In the genomic region with DNA sequence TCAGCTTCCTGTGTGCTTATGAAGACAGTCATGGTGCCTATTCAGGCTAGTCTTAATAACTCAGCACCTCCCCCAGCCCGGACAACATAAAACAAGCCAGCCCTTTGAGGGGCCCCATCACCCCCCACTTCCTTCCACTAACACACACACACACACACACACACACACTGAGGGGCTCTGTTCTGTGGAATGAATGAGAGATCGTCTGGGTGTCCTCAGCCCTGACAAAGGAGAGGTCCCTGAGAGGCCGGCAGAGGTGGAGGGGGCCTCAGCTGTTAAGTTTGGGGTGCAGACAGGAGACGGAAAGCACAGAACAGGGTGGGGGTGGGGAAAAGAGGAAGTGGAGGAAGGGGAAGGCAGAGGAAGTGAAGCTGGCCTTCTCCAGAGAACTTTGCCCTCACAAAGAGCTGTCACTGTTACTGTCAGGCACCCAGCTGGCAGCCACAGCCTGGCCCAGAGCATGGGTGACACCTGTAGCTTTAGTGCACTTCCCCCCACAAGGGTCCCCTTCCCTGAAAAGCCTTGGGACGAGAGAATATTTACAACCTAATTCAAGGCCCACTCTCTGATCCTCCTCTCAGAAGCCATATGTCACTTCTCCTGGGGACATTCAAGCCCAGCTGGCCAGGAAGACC, we compare ENCODE assay signal across 8 mouse cellular contexts. TPM values are rescaled to one million over a fixed set of nuclear protein-coding genes. Genes with fewer than 3 reads are reported as not detected.
A peak's percentile ranks its signal among the peaks of the same experiment; 100 is the strongest.
DNase-seq lines count a peak whose midpoint lies in the region; ATAC-seq and TF ChIP-seq lines count a peak whose summit lies in the region.

No protein-coding gene starts in this region.

- no peaks in the 10 kb centered on the region for H3K9me3 ChIP-seq in heart, embryonic 10.5 days
- no peaks in the 10 kb centered on the region for H3K9me3 ChIP-seq in intestine, embryonic 15.5 days
- H3K9me3 ChIP-seq in liver, postnatal 0 days (ENCODE audit: low read length), result no peaks in the 10 kb centered on the region

- TF ChIP-seq CTCF in embryonic fibroblast, embryonic 13.5 days (IDR thresholded peaks at IDR 0.05; ENCODE audit: borderline replicate concordance, insufficient read depth, low read length), result no peak
- no peak for TF ChIP-seq CTCF in liver, postnatal 0 days (IDR thresholded peaks at IDR 0.05; ENCODE audit: low read depth)
- no peak for TF ChIP-seq CTCF in olfactory bulb, adult 2 months (IDR thresholded peaks at IDR 0.05; ENCODE audit: insufficient read depth, low read depth, low read length)

- peaks cover 23% of the 10 kb centered on the region for H3K36me3 ChIP-seq in heart, embryonic 10.5 days
- H3K36me3 ChIP-seq in intestine, embryonic 15.5 days, result peaks cover 14% of the 10 kb centered on the region
- H3K36me3 ChIP-seq in liver, postnatal 0 days (replicated peaks; ENCODE audit: insufficient read depth, low read length), result peaks cover 14% of the 10 kb centered on the region

- H3K4me3 ChIP-seq in heart, embryonic 10.5 days, result peak overlapping the region; percentile 28
- no peak overlapping the region for H3K4me3 ChIP-seq in embryonic fibroblast, embryonic 13.5 days (ENCODE audit: insufficient read depth, low read length)
- peak overlapping the region; percentile 11; the same call in 1 of the 2 replicates for H3K4me3 ChIP-seq in intestine, embryonic 15.5 days (replicated peaks)
- H3K4me3 ChIP-seq in liver, postnatal 0 days (ENCODE audit: low read depth, low read length), result 0 out of 2 replicates have a peak overlapping the region, but pooled peaks have one; percentile 28
- no peak overlapping the region for H3K4me3 ChIP-seq in olfactory bulb, adult 2 months (ENCODE audit: insufficient read depth, low read depth, low read length)

- DNase-seq in heart, embryonic 10.5 days (ENCODE audit: low spot score), result no peak
- DNase-seq in heart, adult 8-10 months (ENCODE audit: low spot score), result no peak
- DNase-seq in liver, postnatal 0 days, result peak; percentile 67
- DNase-seq in right cerebral cortex, postnatal 4 days, result no peak
- no peak for DNase-seq in ovary, postnatal 14 days (ENCODE audit: low spot score)

- H3K27me3 ChIP-seq in heart, embryonic 10.5 days (ENCODE audit: insufficient read depth, poor library complexity, severe bottlenecking), result peaks cover 7% of the 10 kb centered on the region
- no peaks in the 10 kb centered on the region for H3K27me3 ChIP-seq in intestine, embryonic 15.5 days (replicated peaks)
- H3K27me3 ChIP-seq in liver, postnatal 0 days (ENCODE audit: insufficient read depth, low read length), result no peaks in the 10 kb centered on the region

- H3K27ac ChIP-seq in heart, embryonic 10.5 days, result peak overlapping the region; percentile 99
- H3K27ac ChIP-seq in embryonic fibroblast, embryonic 13.5 days (ENCODE audit: insufficient read depth, low read length), result peak overlapping the region; percentile 92
- H3K27ac ChIP-seq in intestine, embryonic 15.5 days, result peak overlapping the region; percentile 100
- H3K27ac ChIP-seq in liver, postnatal 0 days (ENCODE audit: low read depth), result peak overlapping the region; percentile 99
- H3K27ac ChIP-seq in olfactory bulb, adult 2 months (ENCODE audit: insufficient read depth, low read depth, low read length), result 0 out of 2 replicates have a peak overlapping the region, but pooled peaks have one; percentile 7

- H3K4me2 ChIP-seq in intestine, embryonic 15.5 days (replicated peaks), result peak overlapping the region; percentile 72
- H3K4me2 ChIP-seq in liver, postnatal 0 days (ENCODE audit: low read depth, low read length), result peak overlapping the region; percentile 76

- ATAC-seq in intestine, embryonic 15.5 days, result peak; percentile 21
- peak; percentile 2; the same call in 1 of the 2 replicates for ATAC-seq in liver, postnatal 0 days

- H3K9ac ChIP-seq in intestine, embryonic 15.5 days, result peak overlapping the region; percentile 34
- peak overlapping the region; percentile 100 for H3K9ac ChIP-seq in liver, postnatal 0 days (replicated peaks)

- 30% methylated on average over 5 of the region's 5 CpGs for WGBS in heart, embryonic 10.5 days
- 13% methylated on average over 5 of the region's 5 CpGs for WGBS in intestine, embryonic 15.5 days
- WGBS in liver, postnatal 0 days (ENCODE audit: insufficient replicate concordance), result 8% methylated on average over 5 of the region's 5 CpGs
- WGBS in olfactory bulb, adult 2 months, result 54% methylated on average over 5 of the region's 5 CpGs

- peaks cover 53% of the 10 kb centered on the region for H3K4me1 ChIP-seq in heart, embryonic 10.5 days
- H3K4me1 ChIP-seq in embryonic fibroblast, embryonic 13.5 days (ENCODE audit: control insufficient read depth, insufficient read depth, low read length), result peaks cover 17% of the 10 kb centered on the region
- peaks cover 49% of the 10 kb centered on the region for H3K4me1 ChIP-seq in intestine, embryonic 15.5 days (replicated peaks)
- peaks cover 61% of the 10 kb centered on the region for H3K4me1 ChIP-seq in liver, postnatal 0 days (ENCODE audit: insufficient read depth)
- H3K4me1 ChIP-seq in olfactory bulb, adult 2 months (ENCODE audit: control insufficient read depth, insufficient read depth, low read length), result peaks cover 23% of the 10 kb centered on the region

- TF ChIP-seq EP300 in liver, postnatal 0 days (IDR thresholded peaks at IDR 0.05; ENCODE audit: low read depth), result no peak; the same call in 1 of the 2 replicates

- TF ChIP-seq POLR2A in embryonic fibroblast, embryonic 13.5 days (IDR thresholded peaks at IDR 0.05; ENCODE audit: low read depth, low read length), result no peak
- no peak for TF ChIP-seq POLR2A in olfactory bulb, adult 2 months (IDR thresholded peaks at IDR 0.05; ENCODE audit: insufficient read depth, low read depth, low read length)

RNA-seq across cellular contexts. Expression of gene Actb, which starts 2.5 kb away (rescaled TPM):
- polyA plus RNA-seq in heart, embryonic 10.5 days (2016; fragmentation: Nextera tagmentation; extraction: Ambion mirVana), result 6,505 and 8,921 TPM in 2 replicates
- total RNA-seq in heart, adult 8-10 months (2022), result 100 to 1,000 TPM; 461 to 845 (median 654) TPM
- 7,994 and 9,776 TPM in 2 replicates for polyA plus RNA-seq in embryonic fibroblast, embryonic 13.5 days (2011; ENCODE audit: insufficient read length, low read depth, missing spikeins)
- polyA plus RNA-seq in intestine, embryonic 15.5 days (2015; fragmentation: Nextera tagmentation; extraction: Ambion mirVana), result 14,579 and 17,104 TPM in 2 replicates
- 6,710 and 7,738 TPM in 2 replicates for polyA plus RNA-seq in liver, postnatal 0 days (2015; fragmentation: Nextera tagmentation; extraction: Ambion mirVana)
- polyA plus RNA-seq in olfactory bulb, adult 2 months (2012; ENCODE audit: insufficient read depth, insufficient read length, low replicate concordance, missing spikeins), result 1,129 and 2,319 TPM in 2 replicates

RNA-seq across cellular contexts. Expression of gene Fbxl18, which starts 13.8 kb away (rescaled TPM):
- 13.4 and 14.6 TPM in 2 replicates for polyA plus RNA-seq in heart, embryonic 10.5 days (2016; fragmentation: Nextera tagmentation; extraction: Ambion mirVana)
- 1 to 10 TPM; 3.7 to 5.2 (median 4.7) TPM for total RNA-seq in heart, adult 8-10 months (2022)
- polyA plus RNA-seq in embryonic fibroblast, embryonic 13.5 days (2011; ENCODE audit: insufficient read length, low read depth, missing spikeins), result 8.7 and 8.8 TPM in 2 replicates
- 11.1 and 11.4 TPM in 2 replicates for polyA plus RNA-seq in intestine, embryonic 15.5 days (2015; fragmentation: Nextera tagmentation; extraction: Ambion mirVana)
- 1.8 and 3.2 TPM in 2 replicates for polyA plus RNA-seq in liver, postnatal 0 days (2015; fragmentation: Nextera tagmentation; extraction: Ambion mirVana)
- polyA plus RNA-seq in olfactory bulb, adult 2 months (2012; ENCODE audit: insufficient read depth, insufficient read length, low replicate concordance, missing spikeins), result not detected in 2 replicates

RNA-seq across cellular contexts. Expression of gene Fscn1, which starts 51.1 kb away (rescaled TPM):
- polyA plus RNA-seq in heart, embryonic 10.5 days (2016; fragmentation: Nextera tagmentation; extraction: Ambion mirVana), result 254 and 329 TPM in 2 replicates
- total RNA-seq in heart, adult 8-10 months (2022), result 10 to 100 TPM in 3 of 4 experiments, 1 to 10 TPM in 1; 9.9 to 28.6 (median 23.6) TPM
- 323 and 406 TPM in 2 replicates for polyA plus RNA-seq in embryonic fibroblast, embryonic 13.5 days (2011; ENCODE audit: insufficient read length, low read depth, missing spikeins)
- polyA plus RNA-seq in intestine, embryonic 15.5 days (2015; fragmentation: Nextera tagmentation; extraction: Ambion mirVana), result 140 and 170 TPM in 2 replicates
- polyA plus RNA-seq in liver, postnatal 0 days (2015; fragmentation: Nextera tagmentation; extraction: Ambion mirVana), result 6.9 and 7.3 TPM in 2 replicates
- not detected in 2 replicates for polyA plus RNA-seq in olfactory bulb, adult 2 months (2012; ENCODE audit: insufficient read depth, insufficient read length, low replicate concordance, missing spikeins)

Comparison
In these comparisons a context has a peak if more than half of its experiments do, and no peak if none do; other contexts are left out.
1. H3K27ac ChIP-seq: peak in every context shown above with its lines; median percentile 100 in intestine, embryonic 15.5 days; 99 in heart, embryonic 10.5 days; 99 in liver, postnatal 0 days; 92 in embryonic fibroblast, embryonic 13.5 days; 7 in olfactory bulb, adult 2 months.
2. H3K4me3 ChIP-seq: peak in heart, embryonic 10.5 days (single experiment), intestine, embryonic 15.5 days (single experiment) and liver, postnatal 0 days (single experiment); none in embryonic fibroblast, embryonic 13.5 days (single experiment) and olfactory bulb, adult 2 months (single experiment).